Mouse (Mus musculus) bone marrow, adult 2 months (tissue): ENCODE results near the gene Fez2.

Experiments
- CTCF ChIP-seq: fragments of 200-500 bp; IDR thresholded peaks from 2 replicates; pipeline ENCODE4 v1.5.1; 2011; ENCODE audit warnings: low read length, control low read depth; ENCODE audit not compliant: control insufficient read depth, insufficient read depth
- POLR2A ChIP-seq: fragments of 200-500 bp; IDR thresholded peaks from 2 replicates; pipeline ENCODE4 v1.6.1; 2011; ENCODE audit warnings: low read depth, mild to moderate bottlenecking, control low read depth, low read length, borderline replicate concordance; ENCODE audit not compliant: control insufficient read depth

- TF ChIP-seq CTCF: no peak
- TF ChIP-seq POLR2A: no peak
Observed at GRCm38 (mm10) chr17:78406854-78407253, 11.1 kb downstream of the Fez2 start.
